Mouse (Mus musculus) heart, adult 11 months (tissue): ENCODE data around the gene Pgk1.
"Not testable (repeated sequence)": the region's sequence is repeated elsewhere in the genome, so short reads cannot be mapped to it uniquely, and the experiment has no call there.

ENCODE experiments used
- DNase-seq: peaks from one replicate; pipeline ENCODE4 v3.0.0; 2022

Pgk1 gene

DNA sequence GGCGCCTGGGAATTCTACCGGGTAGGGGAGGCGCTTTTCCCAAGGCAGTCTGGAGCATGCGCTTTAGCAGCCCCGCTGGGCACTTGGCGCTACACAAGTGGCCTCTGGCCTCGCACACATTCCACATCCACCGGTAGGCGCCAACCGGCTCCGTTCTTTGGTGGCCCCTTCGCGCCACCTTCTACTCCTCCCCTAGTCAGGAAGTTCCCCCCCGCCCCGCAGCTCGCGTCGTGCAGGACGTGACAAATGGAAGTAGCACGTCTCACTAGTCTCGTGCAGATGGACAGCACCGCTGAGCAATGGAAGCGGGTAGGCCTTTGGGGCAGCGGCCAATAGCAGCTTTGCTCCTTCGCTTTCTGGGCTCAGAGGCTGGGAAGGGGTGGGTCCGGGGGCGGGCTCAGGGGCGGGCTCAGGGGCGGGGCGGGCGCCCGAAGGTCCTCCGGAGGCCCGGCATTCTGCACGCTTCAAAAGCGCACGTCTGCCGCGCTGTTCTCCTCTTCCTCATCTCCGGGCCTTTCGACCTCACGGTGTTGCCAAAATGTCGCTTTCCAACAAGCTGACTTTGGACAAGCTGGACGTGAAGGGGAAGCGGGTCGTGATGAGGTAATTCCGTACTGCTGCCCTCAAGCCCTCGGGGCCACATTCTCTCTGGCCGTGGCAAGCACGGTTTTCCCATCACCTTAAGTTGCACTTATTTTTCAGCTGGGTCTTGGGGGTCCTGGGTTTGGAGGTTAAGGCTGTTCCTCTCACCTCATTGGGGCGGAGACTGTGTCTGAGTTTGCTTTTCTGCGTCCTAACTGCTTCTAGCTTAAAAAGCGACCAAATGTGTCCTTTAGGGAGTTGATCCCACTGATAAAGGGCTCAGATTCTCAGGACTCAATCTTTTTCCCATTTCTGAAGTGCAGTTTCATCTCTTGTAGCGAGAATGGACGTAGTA lies at the start of gene Pgk1:
Pgk1 (plus strand) TSS at position 388 of the 937 bp plus-strand sequence.
- peak; percentile 100 for DNase-seq

DNA sequence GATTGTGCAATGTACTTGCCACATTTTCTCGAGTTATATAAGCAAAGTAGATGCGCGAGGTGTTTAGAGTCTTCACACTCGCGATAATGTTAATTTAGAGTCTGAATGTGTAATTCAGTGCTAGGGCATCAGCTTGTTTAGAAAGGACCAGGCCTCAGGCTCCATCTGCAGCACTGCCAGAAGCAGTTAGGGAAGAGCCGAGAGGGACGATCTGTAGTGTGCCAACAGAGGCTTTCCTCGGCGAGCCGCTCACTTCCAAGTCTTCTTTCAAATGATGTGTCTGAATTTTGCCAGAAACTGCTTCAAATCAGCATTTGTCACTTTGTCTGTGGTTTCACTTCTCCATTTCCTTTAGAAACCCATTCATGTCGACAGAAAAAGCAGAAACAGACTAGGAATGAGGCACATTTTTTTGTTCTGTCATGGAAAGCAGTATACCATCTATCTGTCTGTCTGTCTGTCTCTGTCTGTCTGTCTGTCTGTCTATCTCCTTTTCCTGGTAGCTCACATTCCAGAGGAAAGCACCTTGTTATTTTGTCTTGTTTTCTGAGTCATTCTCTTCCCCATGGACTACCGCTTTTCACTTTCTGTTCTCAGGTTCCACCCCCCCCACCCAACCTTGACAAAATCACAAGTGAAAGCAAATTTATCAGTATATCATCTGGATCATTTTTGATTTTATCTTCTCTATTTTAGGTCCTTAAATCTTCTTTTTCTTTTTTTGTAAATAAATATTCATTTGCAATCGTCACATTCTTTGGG lies 47.4 kb upstream of the Pgk1 start:
- peak; percentile 88 for DNase-seq

DNA sequence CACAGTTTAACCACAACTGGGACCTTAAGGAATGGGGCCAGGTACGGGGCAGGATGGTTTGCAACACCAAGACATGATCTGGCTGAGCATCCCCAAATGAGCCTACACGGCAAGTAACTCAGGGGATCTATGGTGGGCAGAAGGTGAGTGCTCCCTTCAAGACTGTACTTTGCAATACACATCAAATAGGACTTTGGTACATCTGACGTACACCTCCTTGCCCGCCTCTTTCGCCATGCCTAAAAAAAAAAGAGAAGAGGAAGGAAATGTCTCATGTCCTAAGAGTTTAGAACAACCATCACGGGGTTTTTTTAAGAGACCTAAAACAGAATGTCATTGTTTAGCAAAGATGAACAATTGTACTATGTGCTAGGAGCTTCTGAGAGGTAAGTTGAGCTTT lies 44.0 kb upstream of the Pgk1 start, which contains the start of gene Tlr13:
Tlr13 (plus strand) TSS at position 269 of the 400 bp plus-strand sequence.
- peak; percentile 83 for DNase-seq

DNA sequence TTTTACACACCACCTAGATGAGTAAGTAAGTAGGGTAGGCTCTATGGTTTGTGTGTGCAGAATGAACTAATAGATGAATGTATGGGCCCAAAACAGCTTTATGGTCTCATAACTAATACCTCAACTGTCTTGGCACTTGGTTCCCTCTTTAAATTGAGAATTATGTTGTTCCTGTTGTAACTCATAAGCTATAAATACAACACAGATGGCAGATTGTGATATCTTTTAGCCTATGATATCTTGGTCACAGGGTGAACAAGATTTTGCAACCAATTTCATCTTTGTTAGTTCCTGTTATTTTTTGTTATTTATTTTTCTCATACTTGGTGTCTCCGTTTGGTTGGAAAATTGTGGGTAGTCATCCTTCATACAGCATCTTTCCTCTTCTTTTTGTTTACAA lies 38.7 kb upstream of the Pgk1 start:
- no peak for DNase-seq

DNA sequence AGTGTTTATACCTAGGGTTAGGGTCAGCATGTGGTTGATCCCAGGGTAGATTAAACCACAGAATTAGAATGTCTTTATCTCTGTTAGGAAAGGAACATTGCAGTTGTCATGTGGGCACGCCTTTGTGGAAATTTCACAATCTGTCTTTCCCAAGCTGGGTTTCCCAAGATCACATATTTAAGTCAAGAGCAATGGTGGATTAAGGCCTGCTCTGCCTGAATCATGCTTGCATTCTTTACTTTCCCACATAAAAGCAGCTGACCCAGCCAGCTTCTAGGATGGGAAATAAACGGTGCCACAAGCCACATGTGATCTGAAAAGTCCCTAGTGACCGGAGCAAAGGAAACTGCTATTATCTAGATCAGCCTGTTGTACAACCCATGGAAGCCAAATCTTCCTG lies 37.4 kb upstream of the Pgk1 start:
- DNase-seq = no peak

DNA sequence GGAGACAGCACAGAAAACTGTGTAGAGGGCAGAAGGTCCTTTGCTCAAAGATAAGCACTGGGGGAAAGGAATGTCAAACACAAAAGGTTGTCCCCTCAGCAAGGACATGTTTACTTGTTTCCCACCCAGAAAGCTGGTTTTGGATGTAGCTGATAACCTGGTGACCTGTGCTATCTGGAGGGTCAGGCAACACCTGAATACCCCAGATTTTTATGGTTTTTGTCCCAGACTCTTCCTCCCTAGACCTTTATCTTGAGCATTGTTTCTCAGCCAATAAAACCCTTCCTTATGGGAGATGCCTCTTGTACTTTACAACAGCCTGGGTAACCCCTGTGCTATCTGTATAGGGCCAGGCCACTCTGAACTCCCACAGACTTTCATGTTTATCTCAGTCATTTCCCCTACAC lies 32.7 kb upstream of the Pgk1 start:
- no peak for DNase-seq

DNA sequence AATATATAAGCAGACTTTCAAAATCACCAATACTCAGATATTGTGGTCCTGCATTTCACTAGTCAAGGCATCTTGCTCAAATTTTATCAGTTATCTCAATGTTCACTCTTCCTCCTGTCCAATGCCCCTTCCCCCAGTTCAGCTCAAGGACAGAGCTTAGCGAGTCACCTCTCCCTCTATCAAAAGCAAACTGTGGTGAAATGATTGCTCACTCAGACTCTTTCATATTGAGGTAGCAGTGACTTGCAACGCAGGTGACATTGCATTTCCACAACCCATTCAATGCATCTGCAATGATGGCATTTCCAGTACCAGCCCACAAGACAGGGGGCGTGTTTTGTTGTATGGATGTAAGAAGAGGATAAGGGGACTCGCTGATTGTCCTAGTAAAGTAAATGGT lies 31.0 kb upstream of the Pgk1 start:
- no peak for DNase-seq

DNA sequence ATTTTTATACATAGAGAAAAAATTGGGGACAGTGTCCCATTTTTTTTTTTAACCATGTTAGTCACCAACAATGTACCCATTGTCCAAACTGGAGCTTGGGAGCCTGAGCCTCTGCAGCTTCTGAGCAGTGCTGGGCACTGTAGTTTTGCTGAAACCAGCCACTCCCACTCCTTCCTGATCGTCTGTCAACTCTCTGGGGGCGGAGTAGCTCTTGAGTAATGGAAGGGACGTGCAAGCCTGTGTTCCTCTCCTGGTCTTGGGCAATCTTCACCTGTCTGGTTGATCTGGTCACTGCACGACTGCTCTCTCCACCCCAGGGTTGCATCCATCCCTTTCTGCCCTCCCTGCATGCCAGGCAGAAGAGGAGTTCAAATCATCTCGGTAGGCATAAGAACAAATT lies 22.9 kb upstream of the Pgk1 start:
- no peak for DNase-seq

DNA sequence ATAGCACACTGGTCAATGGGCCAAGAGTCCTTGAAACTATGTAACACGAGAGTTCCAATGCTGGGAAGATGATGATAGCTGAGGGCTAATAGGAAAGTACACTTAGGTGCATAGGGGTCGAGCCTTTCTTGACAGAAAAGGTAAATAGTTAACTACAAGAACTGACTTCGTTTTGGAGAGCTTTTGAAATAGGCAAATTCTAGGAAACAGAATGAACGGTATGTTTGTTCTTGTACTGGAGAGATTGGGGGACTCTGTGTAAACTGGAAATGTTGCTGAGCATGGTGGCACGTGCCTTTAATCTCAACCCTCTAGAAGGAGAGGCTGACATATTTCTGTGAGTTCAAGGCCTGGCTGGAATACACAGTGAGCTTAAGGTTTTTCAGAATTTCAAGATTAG lies 22.3 kb upstream of the Pgk1 start:
- no peak for DNase-seq

DNA sequence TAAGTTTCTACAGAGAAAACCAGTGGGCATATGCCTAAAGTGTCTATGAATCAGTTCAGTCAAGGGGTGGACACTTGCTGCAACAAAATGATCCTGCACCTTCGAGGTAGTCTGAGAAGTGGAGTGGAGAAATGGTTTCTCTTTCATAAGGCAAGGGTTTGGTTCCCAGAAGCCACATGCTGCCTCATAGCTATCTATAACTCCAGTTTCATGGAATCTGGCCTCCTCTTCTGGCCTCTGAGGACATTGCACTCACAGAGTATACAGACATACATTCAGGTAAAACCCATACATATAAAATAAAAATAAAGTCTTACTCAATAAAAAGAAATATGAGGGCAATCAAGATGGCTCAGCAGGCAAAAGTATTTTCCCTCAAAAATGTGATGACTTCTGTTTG lies 21.8 kb upstream of the Pgk1 start:
- DNase-seq = no peak

DNA sequence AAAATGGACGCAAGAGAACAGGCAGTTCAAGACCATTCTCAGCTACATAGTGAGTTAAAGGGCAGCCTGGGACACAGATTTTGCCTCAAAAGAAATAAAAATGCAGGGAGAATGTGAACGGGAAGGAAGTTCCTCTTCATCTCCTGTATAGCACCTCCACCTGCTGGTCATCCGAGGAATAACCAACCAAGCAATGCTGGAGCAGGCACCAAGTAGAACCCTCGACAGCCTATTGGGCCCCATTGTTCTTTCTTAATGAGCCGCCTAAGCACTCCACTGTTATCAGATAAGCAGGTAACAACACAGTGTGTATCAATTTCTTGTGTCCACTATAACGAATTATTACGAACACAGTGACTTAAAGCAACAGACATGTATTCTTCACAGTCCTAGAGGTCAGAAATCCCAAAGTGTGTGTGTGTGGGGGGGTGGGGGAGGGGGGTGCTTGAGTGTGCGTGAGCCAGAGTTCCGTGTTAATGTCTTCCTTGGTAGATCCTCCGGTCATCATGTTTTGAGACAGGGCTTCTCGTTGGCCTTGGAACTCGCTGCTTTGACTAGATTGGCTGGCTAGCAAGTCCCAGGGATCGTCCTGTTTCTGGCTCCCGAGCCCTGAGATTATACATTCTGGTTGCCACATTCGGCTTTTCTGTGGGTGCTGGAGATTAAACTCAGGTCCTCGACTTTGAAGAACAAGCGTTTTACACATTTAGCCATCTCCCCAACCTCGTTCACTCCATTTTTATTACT lies 15.6 kb upstream of the Pgk1 start:
- DNase-seq = peak; percentile 94

DNA sequence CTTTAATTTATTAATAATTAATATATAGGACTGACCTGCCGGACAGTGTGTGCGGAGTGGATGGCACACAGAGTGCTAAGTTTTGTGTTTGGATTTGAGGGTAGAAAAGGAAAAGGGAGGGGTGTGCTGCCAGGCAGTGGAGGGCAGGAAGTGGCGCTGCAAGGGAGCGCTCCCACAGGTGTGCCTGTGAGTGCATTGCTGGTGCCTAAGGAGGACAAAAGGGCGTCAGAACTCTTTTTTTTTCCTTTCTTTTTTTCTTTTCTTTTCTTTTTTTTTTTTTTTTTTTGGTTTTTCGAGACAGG lies 15.1 kb upstream of the Pgk1 start:
- no peak for DNase-seq

DNA sequence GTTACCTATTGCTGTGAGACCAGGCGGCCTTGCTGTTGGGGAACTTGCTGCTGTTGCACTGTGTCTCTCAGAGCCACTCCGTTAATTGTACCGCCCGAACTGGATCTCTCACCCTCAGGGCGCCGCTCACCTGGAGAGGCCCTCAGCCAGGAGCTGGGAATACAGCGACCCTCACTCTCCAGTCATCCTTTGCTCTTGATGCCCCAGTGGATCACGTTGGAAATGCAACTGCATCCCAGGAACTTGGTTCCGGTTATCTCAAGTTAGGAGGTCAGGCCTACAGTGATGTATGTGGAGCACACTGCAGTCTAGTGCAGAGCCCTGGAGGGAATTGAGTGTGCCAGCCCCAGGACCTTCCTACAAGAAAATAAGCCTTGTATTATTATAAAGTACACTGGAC lies 10.6 kb upstream of the Pgk1 start:
- DNase-seq = no peak

DNA sequence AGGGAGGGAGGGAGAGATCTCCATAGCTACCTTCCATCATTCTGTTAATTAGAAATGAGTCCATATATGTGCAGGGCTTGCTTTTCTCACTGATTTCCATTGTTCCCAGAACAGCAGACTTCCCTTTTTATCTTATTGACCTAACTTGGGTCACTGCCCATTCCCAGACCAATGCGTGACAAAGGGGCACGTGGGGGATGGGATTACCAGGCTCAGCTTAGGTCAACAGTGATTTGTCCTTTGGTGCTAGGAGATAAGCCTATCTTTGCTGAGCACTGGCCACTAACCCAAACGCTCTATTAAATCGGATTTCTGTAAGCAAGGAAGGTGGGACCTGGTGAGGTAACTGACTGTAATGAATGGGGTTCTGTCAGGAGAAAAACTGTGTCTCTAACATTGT lies 2.6 kb upstream of the Pgk1 start:
- DNase-seq = no peak

DNA sequence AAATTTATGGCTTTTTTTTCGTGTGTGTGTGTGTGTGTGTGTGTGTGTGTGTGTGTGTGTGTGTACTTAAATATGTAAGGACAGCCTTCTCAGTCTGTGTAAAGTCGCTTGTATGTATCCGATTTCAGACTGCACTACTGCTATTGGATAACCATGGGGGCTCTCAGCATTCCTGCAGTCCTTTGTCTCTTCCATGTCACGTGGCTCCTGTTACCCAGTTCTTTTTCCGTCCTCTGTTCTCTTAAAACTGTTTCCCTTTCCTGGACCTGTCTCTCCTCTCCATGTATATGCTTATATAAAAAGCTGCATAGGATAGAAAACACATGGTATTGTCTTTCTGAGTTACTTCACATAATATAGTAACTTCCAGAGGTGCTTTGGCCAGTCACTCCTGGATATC lies 1.2 kb upstream of the Pgk1 start:
- no peak for DNase-seq

DNA sequence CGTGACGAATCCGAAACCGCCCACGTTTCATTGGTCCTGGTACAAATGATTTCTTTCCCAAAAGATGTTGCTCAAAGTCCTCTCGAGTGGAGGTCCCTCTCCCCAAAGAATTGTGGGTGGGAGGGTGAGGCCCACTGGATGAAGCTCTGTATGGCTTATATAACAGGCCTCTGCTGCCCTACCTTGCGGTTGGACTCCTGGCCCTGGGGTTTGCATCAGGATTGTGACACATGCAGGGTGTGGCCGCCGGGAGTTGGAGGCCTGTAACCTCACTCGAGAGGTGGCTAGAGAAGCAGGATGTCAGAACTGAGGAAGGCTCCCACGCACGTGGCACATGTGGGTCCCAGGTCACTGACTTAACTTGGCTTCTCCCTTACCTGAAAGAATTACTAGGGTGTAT lies 837 bp downstream of the Pgk1 start:
- DNase-seq = peak; percentile 91

DNA sequence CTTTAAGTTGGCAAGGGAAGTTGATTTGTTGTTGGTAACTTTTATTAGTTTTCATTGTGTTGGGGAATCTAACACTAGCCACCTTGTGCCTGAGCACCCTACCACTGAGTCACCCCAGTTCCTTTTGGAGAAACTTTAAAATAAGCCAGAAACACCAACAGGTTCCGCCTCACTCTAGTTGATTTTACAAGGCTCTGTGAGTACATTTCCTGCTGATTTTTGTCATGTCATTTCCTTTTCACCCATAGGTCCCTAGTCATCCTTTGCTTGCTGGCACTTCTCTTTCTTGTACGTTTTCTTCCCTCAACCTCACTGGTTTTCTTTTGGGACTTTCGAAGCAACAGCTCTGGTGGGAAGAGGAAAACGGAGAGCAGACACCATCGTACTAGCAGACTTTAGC lies 2.5 kb downstream of the Pgk1 start:
- no peak for DNase-seq

DNA sequence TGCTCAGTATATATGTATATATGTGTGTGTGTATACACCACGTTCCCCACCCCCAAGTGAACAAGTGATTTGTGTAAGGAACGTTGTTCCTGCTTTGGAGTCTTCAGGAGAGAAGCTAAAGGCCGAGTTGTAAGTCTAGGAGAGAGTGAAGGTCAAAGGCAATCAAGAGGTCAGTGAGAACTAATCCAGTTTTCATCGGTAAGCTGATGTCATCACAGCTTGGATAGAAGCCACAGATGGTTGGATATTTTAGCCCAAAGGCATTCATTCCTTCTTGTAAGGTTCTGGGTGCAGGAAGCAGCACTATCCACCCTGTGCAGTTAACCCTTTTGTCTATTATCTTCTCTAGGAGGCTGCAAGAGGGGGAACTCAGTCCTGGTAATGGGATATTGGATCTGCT lies 3.2 kb downstream of the Pgk1 start:
- no peak for DNase-seq

DNA sequence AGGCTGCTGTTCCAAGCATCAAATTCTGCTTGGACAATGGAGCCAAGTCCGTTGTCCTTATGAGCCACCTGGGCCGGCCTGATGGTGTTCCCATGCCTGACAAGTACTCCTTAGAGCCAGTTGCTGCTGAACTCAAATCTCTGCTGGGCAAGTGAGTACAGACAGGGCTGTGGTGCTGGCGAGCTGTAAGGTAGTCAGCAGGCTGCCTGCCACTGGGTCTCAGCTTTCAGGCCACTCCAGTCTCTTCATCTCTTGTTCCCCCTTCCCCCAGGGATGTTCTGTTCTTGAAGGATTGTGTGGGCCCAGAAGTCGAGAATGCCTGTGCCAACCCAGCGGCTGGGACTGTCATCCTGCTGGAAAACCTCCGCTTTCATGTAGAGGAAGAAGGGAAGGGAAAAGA lies 7.5 kb downstream of the Pgk1 start:
- DNase-seq = not testable (repeated sequence)

DNA sequence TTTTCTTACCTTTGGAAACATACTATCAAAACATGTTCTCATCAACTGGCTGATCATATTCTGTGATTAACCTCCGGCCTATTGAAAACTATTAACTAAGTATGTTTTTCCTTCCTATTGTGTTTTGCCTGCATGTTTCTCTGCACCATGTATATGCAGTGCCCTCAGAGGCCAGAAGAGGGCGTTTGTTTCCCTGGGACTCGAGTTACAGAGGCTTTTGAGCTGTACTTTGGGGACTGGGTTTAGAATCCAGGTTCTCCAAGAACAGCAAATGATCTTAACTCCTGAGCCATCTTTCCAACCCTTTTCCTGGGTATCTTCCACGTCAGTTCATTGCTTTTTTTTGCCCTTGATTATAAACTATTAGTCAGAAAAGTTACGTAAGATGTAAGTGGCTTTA lies 10.4 kb downstream of the Pgk1 start:
- no peak for DNase-seq

DNA sequence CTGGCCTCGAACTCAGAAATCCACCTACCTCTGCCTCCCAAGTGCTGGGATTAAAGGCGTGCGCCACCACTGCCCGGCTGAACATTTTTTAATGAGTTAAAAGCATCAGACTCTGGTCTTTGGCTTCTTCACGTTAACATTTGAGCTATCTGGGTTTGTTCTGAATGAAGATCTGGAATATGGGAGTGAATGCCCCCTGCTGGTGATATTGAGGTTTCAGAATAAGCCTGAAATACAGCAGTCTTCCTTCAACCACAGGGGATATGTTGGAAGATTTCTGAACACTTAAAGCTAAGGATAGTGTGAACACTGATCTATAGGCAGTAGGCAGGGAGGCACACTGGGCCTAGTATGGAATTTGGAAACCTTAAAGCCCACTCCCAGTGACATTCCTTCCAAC lies 12.0 kb downstream of the Pgk1 start:
- DNase-seq = no peak

DNA sequence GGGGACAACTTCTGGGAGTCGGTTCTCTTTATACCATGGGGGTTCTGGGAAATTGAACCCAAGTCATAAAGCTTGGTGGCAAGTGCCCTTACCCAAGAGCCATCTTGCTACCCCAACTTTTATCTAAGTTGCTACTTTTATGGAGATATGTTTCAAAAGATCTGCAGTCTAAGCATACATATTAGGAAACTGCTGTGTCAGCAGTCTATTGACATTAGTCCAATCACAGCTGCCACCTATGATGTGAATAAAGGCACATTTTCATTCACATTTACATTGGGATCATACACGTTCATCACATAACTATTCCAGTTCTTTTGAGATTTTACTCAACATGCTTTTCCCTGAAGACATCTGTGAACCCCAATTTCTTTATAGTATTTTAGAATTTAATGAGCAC lies 22.2 kb downstream of the Pgk1 start:
- no peak for DNase-seq

DNA sequence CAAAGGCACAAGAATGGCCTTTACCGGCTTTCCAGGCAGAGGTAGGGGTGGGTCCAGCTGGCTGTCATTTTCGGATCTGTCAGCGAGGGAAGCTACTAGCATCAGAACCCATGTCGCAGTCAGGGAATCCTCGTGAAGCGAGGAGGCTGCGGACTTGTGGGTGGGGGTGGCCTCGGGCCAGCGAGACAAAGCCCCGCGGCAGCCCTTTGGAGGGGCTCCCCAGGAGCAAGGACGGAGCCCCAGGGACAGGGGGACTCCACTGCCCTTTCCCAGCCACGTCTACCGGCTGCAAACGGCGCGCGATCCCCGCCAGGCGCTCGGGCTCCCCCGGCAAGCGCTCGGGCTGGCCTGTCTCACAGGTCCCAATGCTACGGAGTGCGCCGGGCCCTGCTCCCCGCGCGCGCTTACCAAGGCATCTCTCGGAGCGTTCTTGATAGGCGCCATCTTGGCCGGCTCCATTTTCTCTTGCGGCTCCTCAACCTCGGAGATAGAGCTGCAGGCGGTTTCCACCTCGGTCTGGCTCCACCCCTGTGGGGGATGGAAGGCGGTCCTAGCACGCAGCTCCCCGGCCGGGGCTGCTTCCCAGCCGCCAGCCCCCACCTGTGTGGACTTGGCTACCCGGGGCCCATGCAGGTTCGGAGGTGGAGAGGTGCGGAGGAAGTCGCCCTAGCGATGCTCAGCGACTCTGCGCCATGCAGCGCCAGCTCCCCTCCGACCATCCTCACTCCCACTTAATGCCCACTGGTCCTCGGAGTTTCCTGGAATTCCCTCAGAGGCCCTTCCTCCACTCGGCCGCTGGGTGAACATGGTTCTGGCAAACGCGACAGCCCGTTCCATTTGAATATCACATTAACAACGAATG lies 32.5 kb downstream of the Pgk1 start:
- peak; percentile 97 for DNase-seq
